Mouse (Mus musculus): ENCODE data around the gene Nodal.
"Not testable (repeated sequence)": the region's sequence is repeated elsewhere in the genome, so short reads cannot be mapped to it uniquely, and the experiment has no call there.

The Nodal gene

GRCm38 (mm10) chr10:61429043-61429442 lies 11.3 kb downstream of the Nodal start:
- DNase-seq (ENCODE audit: extremely low read depth, low read depth), result no peak

- no peak for DNase-seq (ENCODE audit: extremely low read depth, low read depth)
Measured at GRCm38 (mm10) chr10:61431375-61431774, 13.6 kb downstream of the Nodal start.

- no peak for DNase-seq (ENCODE audit: extremely low read depth, low read depth)
Measured at GRCm38 (mm10) chr10:61440202-61440800, 22.5 kb downstream of the Nodal start.

- DNase-seq (ENCODE audit: extremely low read depth, low read depth), result no peak
Measured at GRCm38 (mm10) chr10:61443456-61443855, 25.7 kb downstream of the Nodal start.

- no peak for DNase-seq (ENCODE audit: extremely low read depth, low read depth)
Measured at GRCm38 (mm10) chr10:61443876-61444275, 26.1 kb downstream of the Nodal start.

GRCm38 (mm10) chr10:61445016-61445415 lies 27.2 kb downstream of the Nodal start:
- DNase-seq (ENCODE audit: extremely low read depth, low read depth), result no peak

- DNase-seq (ENCODE audit: extremely low read depth, low read depth), result no peak
Measured at GRCm38 (mm10) chr10:61447581-61448353, 30.0 kb downstream of the Nodal start.

GRCm38 (mm10) chr10:61448834-61449233 lies 31.1 kb downstream of the Nodal start:
- DNase-seq (ENCODE audit: extremely low read depth, low read depth), result no peak

GRCm38 (mm10) chr10:61451463-61451930 lies 33.7 kb downstream of the Nodal start:
- DNase-seq (ENCODE audit: extremely low read depth, low read depth), result peak; percentile 66

GRCm38 (mm10) chr10:61451931-61452617 lies 34.3 kb downstream of the Nodal start:
- no peak for DNase-seq (ENCODE audit: extremely low read depth, low read depth)

GRCm38 (mm10) chr10:61452645-61453044 lies 34.9 kb downstream of the Nodal start, which contains the start of gene Eif4ebp2:
Gene Eif4ebp2 (minus strand): TSS chr10:61452661.
- DNase-seq (ENCODE audit: extremely low read depth, low read depth), result peak; percentile 89

GRCm38 (mm10) chr10:61453171-61453570 lies 35.4 kb downstream of the Nodal start:
- not testable (repeated sequence) for DNase-seq (ENCODE audit: extremely low read depth, low read depth)

- DNase-seq (ENCODE audit: extremely low read depth, low read depth), result no peak
Measured at GRCm38 (mm10) chr10:61457182-61457581, 39.4 kb downstream of the Nodal start.

GRCm38 (mm10) chr10:61465009-61465408 lies 47.2 kb downstream of the Nodal start:
- no peak for DNase-seq (ENCODE audit: extremely low read depth, low read depth)

- DNase-seq (ENCODE audit: extremely low read depth, low read depth), result peak; percentile 65
Measured at GRCm38 (mm10) chr10:61466242-61466641, 48.5 kb downstream of the Nodal start.

GRCm38 (mm10) chr10:61466873-61467272 lies 49.1 kb downstream of the Nodal start:
- peak; percentile 59 for DNase-seq (ENCODE audit: extremely low read depth, low read depth)

- peak; percentile 59 for DNase-seq (ENCODE audit: extremely low read depth, low read depth)
Measured at GRCm38 (mm10) chr10:61468900-61469299, 51.1 kb downstream of the Nodal start.

GRCm38 (mm10) chr10:61473640-61474039 lies 55.9 kb downstream of the Nodal start:
- DNase-seq (ENCODE audit: extremely low read depth, low read depth), result no peak

GRCm38 (mm10) chr10:61474344-61474743 lies 56.6 kb downstream of the Nodal start:
- DNase-seq (ENCODE audit: extremely low read depth, low read depth), result no peak

All from MEL-GATA-1-ER (cell line).